Mouse (Mus musculus) heart, adult 9 months (tissue): ENCODE data around the gene Ptpn7.
A peak's percentile ranks its signal among the peaks of the same experiment; 100 is the strongest.

Source experiments
- DNase-seq, 2 experiments: peaks; one replicate each; pipeline ENCODE4 v3.0.0; 2022; ENCODE audit warnings: low spot score in 2 of 2

Gene Ptpn7

GRCm38 (mm10) chr1:135128986-135129385 is 3.5 kb upstream of the Ptpn7 start:
- DNase-seq: no peak

DNA sequence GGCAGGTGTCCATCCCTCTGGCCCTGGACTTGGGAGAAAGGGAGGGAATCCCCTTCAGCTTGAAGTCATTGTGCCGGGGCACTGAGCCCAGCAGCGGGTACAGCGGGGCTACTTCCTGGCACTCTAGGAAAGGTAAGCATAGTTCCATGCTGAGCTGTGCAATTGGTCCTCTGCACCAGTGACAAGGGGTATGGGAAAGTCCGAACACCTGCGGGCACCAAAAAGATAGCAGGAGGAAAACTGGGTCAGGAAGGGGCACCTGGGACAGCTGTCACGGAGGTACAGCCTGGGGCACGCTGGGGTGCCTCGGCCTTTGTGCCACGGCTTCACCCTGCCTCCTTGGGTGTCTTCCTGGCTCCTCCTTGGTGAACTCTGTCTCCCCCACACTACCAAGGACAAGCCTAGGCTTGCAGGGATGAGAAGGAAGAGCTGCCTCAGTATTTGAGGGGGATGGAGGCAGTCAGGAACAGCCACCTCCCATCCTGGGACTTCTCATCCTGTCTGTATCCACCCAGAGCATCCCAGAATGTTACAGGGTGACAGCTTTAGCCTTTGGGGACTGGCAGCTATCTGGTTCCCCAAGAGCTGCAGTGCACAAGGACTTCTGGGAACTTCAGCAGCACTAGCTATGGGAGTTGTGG is 2.8 kb upstream of the Ptpn7 start:
- DNase-seq: no peak

DNA sequence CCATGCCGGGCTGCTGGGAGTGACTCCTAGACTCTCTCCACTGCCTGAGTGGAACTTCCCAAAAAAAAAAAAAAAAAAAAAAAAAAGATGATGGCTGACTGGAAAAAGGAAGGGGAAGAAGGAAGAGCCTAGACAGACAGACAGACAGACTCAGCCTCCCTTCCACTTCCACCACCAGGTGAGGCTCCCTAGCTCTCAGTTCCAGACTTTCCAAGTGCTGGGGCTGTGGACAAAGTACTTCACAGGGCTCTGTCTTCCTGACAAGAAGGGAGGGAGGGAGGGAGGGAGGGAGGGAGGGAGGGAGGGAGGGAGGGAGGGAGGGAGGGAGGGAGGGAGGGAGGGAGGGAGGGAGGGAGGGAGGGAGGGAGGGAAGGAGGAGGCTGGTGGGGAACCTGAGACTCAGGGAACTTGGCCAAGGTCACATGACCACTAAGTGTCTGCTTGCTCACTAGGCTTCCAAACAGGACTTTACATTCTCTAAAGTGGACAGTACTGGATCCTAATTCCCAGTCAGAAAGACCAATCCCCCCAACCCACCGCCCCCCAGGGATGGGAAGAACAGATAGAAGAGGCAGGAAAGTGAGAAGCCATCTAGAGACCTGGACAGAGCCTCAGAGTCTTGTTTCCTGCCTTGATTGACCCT is 2.0 kb upstream of the Ptpn7 start:
- no peak for DNase-seq

GRCm38 (mm10) chr1:135131034-135131433 is 1.5 kb upstream of the Ptpn7 start:
- DNase-seq: peak in 1 of 2 experiments; percentile 51

GRCm38 (mm10) chr1:135131560-135131959 is 940 bp upstream of the Ptpn7 start:
- DNase-seq: no peak

DNA sequence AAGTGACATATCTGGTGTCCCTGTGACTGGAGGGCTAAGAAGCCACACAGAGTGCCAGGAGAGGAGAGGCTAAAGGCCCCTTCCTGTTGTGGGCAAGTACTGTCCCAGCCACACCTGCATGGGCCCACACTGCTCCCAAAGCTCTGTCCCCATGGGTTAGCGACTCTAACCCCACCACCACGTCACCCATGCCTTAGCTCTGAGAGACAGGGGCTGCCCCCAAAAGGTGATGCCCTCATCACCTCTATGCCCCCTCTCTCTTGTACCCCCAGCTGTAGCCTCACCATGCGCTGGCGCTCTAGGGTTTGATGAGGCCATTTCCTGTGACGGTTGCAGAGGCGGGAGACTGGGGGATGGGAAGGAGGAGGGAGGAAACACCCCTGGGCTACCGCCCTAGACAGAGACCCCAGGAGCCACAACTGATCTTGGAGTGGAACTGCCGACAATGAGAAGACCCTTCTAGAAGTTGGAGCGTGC is 431 bp downstream of the Ptpn7 start:
- DNase-seq: no peak

DNA sequence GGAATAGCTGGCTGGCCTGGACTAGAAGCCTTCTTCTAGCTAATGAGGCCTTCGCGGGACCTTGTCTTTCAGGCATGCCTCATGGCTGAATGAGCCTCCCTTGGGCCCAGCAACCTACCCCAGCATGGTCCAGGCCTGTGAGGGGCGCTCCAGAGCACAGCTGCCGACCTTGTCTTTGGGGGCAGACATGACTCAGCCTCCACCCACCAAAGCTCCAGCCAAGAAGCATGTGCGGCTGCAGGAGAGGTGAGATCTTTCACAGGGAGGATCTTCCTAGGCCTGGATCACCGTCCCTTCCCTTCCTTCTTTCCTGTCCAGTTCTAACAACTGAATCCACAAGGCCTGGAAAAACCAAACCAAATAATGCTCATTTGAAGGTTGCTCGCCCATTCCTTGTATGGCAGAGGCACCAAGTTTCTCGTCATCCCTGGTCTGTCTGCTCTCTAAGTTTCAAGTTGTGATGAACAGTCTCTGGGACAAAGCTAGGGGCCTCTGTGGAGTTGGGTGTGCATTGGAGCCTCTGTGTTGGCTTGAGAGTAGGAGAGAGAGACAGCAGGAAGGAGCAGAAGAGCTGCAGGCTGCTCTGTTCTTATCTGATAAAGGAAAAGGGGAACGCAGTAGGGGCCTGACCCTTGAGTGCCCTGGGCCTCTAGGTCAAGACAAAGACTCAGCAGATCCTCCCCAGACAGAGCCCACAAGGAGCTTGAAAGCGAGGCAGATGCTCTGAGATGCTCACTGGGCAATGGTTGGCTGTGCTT is 1.4 kb downstream of the Ptpn7 start:
- no peak for DNase-seq

DNA sequence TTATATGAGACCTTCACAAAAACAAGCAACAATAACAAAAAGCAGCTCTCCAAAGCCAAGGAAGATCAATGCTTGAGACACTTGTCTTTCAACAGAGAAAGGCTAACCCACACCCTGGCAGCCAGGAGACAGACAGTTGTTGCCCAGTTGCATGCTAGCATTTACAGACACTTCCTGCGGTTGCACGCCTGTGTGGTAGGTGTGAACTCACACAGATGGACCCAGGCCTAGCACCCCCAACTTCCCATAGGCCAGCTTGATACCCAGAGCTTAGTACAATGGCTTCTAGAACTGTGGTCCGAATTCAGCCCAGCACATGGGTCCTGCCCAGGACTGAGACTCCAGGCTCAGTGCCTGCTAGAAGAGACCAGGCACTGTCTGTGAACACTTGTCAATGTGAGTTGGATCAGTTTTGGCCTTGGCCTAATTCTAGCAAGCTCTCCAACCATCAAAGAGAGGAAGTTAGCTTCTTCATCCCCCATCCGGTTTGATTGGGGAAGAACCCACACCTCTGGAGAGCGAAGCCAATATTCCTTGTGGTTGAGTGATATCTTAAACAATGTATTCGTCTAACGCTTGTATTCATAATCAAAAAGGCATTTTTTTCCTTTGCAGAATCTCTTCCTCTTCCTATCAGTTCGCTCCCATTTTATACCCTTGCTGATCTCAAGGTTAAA is 2.7 kb downstream of the Ptpn7 start:
- DNase-seq: no peak

DNA sequence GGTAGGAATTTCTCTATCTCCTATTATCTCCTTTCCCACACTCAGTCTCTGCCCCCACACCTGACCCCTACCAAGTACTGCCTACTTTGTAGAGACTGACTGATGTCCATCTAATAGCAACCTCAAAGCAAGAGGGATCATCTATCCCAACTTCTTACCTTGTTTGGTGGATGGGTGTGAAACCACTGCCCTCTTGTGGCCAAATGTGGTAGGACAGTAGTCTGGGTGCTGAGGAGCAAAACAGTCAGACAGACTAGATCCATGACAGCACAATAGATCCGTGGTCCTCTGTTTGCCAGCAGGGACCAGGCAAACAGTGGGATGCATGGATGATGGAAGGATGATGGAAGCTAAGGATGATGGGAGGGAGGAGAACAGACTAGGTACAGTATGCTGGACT is 4.0 kb downstream of the Ptpn7 start:
- DNase-seq: peak in 1 of 2 experiments; percentile 45

DNA sequence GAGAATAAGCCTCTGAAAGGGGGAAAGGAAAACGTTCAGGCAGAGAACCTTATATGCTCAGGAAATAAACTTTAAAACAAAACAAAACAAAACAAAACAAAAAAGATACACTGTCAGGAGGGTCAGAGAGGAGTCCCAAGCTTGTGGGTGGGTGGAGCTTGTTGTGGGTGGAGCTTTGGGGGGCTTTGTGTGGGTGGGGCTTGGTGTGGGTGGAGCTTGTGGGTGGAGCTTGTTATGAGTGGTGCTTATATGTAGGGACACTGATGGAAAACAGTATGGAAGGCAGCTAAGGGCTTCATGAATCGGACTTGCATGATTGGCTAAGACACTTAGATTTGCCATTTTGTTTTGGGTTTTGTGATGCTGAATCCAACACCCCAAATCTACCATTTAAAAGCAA is 7.4 kb downstream of the Ptpn7 start:
- no peak for DNase-seq

GRCm38 (mm10) chr1:135142452-135142851 is 10.0 kb downstream of the Ptpn7 start:
- no peak for DNase-seq

- no peak for DNase-seq
Observed at GRCm38 (mm10) chr1:135143940-135144339, 11.4 kb downstream of the Ptpn7 start.

DNA sequence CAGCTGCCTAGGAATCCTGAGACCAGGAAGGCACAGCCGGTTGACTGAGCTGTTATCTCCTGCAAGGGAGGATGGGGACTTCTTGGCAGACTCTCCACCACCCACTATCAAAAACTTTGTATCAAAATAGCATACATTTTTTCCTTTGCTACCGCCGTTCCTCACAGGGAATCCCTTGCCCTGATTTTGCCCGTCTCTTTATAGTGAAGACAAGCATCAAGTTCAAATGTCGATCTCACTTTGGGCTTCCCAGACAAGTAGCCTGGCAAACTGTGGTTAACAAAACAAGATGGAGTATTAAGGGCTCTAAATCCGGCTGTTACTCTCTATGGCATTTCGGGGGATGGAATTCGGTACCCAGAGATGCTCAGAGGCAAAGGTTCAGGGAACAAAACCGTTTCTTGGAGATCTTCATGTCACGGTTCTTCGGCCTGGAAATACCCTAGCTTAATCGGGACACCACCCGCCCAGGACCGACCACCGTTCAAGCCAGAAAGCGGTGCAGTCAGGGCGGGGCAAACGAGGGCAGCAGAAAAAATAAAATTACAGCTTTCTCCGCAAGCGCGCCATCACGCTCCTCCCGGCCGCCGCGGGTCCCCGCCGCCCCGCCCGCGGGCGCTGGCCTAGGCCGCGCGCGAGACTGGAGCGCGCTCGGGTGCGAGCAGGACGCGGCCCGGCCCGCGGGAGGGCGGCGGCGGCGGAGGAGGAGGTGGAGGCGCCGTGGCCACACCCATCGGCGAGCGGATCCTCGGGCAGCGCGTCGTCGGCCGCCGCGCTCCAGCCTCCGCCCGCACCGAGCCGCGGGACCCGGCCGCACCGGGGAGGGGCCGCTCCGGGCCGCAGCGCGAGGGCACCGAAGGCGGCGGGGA is 13.8 kb downstream of the Ptpn7 start, which contains the start of gene Arl8a:
Gene Arl8a, plus strand, starts transcription at position 748 of the 869 bp plus-strand sequence.
- DNase-seq: peak; percentile 84 to 85

- peak; percentile 86 to 90 for DNase-seq
Observed at GRCm38 (mm10) chr1:135146946-135147701, 14.6 kb downstream of the Ptpn7 start.

- DNase-seq: no peak
Observed at GRCm38 (mm10) chr1:135147702-135148058, 15.2 kb downstream of the Ptpn7 start.

GRCm38 (mm10) chr1:135148476-135148875 is 16.0 kb downstream of the Ptpn7 start:
- DNase-seq: no peak

DNA sequence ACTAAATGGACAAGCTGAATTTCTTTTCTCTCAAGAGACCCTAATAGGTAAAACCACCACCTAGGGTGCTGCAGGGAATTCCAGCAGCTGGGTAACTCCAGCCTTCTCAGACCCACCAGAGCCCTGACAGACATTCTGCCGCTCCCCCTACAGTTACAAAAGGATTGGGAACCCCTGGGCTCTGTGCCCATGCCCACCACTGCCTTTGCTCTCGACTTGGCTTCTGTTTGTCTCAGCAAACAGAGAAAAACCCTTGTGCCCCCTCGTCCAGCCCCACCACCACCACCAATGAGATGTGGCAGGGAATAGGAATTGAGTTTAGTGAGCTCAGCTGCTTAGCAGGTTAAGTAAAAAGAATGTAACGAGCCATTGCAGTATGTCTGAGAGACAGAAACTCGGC is 16.5 kb downstream of the Ptpn7 start:
- DNase-seq: no peak

- no peak for DNase-seq
Observed at GRCm38 (mm10) chr1:135154011-135154410, 21.5 kb downstream of the Ptpn7 start.

DNA sequence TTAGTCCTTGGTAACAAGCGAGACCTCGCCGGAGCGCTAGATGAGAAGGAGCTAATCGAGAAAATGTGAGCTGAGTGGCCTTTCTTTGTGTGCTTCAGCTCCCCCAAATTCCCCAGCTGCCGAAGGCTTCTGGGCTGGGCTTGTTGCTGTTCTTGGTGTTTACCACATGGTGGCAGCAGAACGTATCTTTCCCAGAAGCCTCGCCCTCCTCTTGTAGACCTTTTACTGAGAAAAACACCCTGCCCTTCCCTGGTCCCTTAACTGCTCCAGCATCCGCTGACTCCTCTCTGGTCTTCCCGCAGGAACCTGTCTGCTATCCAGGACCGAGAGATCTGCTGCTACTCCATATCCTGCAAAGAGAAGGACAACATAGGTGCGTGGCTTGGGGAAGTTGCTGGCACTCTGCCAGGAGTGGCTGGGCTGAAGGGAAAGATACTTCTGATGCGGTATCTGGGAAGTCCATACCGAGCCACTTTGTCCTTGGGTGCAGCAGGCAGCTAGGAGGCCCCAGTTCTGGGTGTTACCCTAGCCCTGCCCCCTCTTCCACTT is 22.0 kb downstream of the Ptpn7 start:
- peak; percentile 72 to 80 for DNase-seq

DNA sequence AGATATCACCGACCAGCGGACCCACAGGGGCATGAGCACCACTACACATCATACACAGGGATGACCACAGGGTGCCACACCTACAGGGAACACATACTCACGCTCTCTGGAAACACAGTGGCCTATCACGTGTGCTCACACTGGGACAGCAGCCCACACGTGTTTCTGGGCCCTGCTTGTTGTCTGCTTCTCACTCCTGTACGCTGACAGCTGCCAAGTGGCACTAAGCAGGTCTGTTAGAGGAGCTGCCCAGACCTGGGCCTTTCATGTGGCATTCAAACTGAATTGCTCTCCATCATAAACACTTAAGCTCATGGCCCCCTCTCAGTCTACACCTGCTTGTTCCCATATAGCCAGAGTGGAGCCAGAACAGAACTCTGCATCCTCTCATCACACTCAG is 23.8 kb downstream of the Ptpn7 start:
- peak; percentile 56 to 71 for DNase-seq
